Mouse (Mus musculus) lung, adult 18-20 months (tissue): ENCODE data around the gene Xlr3a.
A peak's percentile ranks its signal among the peaks of the same experiment; 100 is the strongest.
"Not testable (repeated sequence)": the region's sequence is repeated elsewhere in the genome, so short reads cannot be mapped to it uniquely, and the experiment has no call there.

Experiments used
- DNase-seq, 2 experiments: peaks; one replicate each; pipeline ENCODE4 v3.0.0; 2022; ENCODE audit warnings: mixed read lengths in 2 of 2

Xlr3a gene

DNA sequence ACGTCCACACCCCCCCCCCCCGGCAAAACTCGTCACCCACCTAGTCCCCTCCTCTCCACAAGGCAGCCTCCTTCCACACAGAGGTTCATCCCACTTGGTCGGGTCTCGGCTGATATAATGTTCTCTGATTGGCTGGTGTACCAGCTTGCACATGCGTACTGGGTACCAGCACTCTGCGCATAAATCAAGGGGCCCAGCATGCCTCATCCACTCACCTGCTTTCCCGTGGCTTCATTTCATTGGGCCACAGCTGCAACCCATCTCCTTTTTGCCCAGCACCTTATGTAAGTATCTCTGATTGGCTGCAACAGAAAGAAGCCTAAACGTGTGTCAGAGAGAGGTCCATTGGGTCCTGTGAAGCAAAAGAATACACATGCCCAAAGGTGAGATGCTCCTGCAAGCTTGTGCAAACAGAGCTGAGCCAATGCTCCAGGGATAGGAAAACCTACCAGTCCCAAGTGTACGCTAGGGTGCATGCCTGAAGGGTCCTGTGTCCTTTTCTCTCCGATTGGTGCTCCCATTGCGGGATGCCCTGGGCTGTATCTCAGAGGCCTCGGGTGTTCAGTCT is at the start of gene Xlr3a:
Gene Xlr3a, minus strand, starts transcription at position 155 of the 568 bp plus-strand sequence.
- peak in 1 of 2 experiments; percentile 10 for DNase-seq

GRCm38 (mm10) chrX:73143218-73143618 is 46.3 kb upstream of the Xlr3a start:
- not testable (repeated sequence) for DNase-seq

GRCm38 (mm10) chrX:73122859-73123829 is 26.2 kb upstream of the Xlr3a start:
- DNase-seq: not testable (repeated sequence)

GRCm38 (mm10) chrX:73116747-73117146 is 19.9 kb upstream of the Xlr3a start, which contains the start of gene Gm14685:
Gene Gm14685, plus strand, starts transcription at chrX:73117047.
- not testable (repeated sequence) for DNase-seq

GRCm38 (mm10) chrX:73082267-73083055 is 14.4 kb downstream of the Xlr3a start, which contains the start of gene Xlr4a:
Gene Xlr4a, minus strand, starts transcription at chrX:73082478.
- DNase-seq: not testable (repeated sequence)

GRCm38 (mm10) chrX:73066765-73067312 is 30.1 kb downstream of the Xlr3a start:
- not testable (repeated sequence) for DNase-seq

DNA sequence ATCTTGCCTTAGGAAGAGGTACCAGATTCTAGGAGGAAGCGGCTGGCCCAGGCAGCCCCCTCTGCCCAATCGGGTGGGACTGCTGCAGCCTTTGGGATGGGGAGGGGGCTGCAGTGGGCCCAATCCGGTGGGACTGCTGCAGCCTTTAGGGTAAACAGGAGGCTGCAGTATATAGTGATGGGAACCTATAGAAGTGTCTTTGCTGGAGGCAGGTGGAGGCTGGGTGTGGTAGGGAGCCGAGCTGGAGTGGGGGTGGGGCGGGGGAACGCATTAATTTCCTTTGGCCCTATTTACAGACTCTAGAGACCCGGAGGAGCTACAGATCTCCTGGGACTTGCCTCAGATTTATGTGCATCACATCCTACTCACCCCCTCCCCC is 32.5 kb downstream of the Xlr3a start, which contains the start of gene Pnma3:
Gene Pnma3, plus strand, starts transcription at position 373 of the 379 bp plus-strand sequence.
- no peak for DNase-seq

DNA sequence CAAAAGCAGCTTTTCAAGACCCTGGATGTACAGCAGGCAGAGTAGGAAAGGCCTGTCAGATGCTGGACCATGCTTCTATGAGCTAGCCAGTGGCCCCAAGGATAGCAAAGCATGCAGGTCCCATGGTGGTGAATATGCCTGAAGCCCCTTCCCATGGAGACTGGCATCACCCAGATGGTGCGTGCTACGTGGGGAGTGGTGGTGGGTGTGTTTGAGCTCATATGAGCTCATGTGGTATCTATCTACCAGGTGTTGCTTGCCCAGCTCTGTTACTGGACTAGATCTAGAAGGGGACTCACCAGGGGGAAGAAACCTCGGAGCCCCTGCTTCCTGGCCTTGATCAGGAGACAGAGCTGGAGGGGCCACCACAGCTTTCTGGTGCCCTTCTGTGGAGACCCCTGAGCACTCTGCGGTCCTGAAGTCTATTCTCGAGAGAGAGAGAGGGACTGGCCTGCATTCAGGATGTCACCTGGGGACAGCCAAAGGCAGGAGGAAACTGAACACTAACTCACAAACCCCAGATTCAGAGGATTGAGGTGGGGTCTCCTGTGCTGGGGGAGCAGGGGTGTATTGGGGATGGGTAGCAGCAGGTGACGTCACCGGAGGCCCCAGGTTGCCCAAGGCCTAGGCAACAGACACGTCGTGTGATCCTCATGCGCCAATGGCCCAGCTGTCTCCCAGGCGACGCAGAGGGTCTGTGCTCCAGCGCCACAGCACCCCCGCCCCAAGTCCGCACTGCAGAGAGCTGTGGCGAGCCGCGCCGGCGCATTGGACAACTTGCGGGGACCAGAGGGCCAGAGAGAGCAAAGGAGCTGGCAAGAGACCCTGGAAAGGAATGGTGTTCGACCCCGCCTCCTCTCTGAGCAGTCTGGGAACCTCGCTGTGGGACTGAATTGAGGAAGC is 33.1 kb downstream of the Xlr3a start:
- DNase-seq: no peak

DNA sequence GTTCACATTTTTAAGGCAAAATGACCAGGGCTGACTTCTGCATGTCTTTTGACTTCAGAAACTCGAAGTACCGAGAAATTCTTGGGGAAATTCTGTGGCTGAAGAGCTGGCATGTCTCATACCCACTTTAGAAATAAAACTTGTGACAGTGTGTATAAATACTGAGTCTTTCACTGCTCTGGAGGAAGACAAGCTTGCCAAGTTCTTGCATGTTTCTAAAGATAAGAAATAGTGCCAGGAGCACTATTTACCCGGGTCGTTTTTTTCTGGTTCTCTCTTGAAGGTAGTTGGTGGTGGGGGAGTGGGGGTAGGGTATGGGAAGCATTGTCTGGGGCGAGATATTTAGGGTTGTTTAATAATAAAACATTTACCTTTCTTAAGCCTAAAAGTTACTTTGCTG is 34.6 kb downstream of the Xlr3a start:
- DNase-seq: no peak

GRCm38 (mm10) chrX:73061528-73061927 is 35.4 kb downstream of the Xlr3a start:
- no peak for DNase-seq

DNA sequence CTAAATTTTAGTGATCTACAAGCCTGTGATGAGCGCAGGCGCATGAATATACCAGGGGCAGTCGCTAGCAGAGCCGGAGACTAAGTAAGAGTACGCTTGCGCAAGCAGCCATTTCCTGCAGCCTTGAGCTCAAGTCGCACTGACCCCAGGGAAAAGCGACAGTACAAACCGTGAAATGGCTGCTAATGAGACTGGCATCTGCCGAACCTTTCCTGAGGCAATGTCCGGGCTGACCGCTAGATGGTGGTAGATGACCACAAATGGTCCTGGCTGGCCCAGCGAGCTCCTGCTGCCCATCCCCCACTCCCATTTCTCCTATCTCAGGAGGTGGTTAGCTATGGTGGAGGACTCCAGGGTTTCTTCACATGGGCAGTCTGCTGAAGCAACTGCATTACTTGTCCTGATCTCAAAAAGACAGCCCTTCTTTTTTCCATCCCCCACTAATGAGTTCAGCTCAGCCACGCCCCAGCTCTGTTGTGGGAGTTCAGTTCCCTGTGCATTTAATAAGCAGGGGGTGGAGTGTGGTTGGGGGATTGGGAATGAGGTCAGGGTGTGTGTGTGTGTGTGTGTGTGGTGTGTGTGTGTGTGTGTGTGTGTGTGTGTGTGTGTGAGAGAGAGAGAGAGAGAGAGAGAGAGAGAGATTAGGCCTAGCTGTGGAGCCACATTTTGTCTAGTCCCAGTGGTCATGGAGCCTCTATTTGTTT is 42.9 kb downstream of the Xlr3a start:
- peak; percentile 88 to 92 for DNase-seq

DNA sequence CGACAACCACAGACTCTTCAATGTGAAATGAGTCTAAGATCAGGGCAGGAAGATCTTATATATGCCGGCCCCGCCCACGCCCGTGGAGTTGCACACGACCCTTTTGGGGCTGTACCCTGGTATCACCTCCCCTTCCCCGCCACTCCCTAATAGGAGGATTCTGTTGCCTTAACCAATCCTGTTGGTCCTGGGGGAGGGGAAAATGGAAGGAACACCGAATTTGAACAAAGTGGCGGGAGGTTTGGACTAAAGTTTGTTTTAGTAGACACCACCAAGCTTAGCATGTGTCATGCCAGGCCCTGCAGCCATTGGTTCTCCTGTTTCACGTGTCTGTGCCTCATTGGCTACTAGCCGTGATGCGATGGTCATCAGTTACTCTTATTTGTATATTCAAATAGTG is 57.2 kb downstream of the Xlr3a start:
- no peak for DNase-seq

- no peak for DNase-seq
Measured at GRCm38 (mm10) chrX:73038831-73039230, 58.1 kb downstream of the Xlr3a start.

GRCm38 (mm10) chrX:73037003-73037402 is 59.9 kb downstream of the Xlr3a start, which contains the start of gene Pnma5:
Gene Pnma5, minus strand, starts transcription at chrX:73037103.
- no peak for DNase-seq
